Mouse (Mus musculus) Patski (cell line): Measurements from ENCODE around the gene Lactbl1. TPM values are rescaled to one million over a fixed set of nuclear protein-coding genes. Genes with fewer than 3 reads are reported as not detected.
A peak's percentile ranks its signal among the peaks of the same experiment; 100 is the strongest.

ENCODE experiments used
- ATAC-seq: fragments of 100-300 bp; one replicate; pipeline ENCODE4 v1.8.0; 2021
- CTCF ChIA-PET: fragments of 350-600 bp; sonication (Branson Sonifier 250); formaldehyde crosslinking; loops from one replicate; lab custom pipeline; 2022; ENCODE audit warnings: inconsistent platforms; lab: Charles Lee
- POLR2A ChIA-PET: fragments of 350-600 bp; sonication (Branson Sonifier 250); formaldehyde crosslinking; loops from one replicate; lab custom pipeline; 2022; ENCODE audit warnings: antibody characterized with exemption, inconsistent platforms; lab: Charles Lee
- DNase-seq: peaks from one replicate; pipeline ENCODE4 v3.0.0-alpha.2; 2011; ENCODE audit warnings: low read depth, low spot score
- H3K27me3 ChIP-seq: fragments of 371-371 bp; one replicate; pipeline ENCODE4 v1.5.1; 2021
- CTCF ChIP-seq: fragments of 100-300 bp; IDR thresholded peaks from one replicate; pipeline ENCODE4 v1.5.1; 2021
- in situ Hi-C: fragments of 300-500 bp; cut with MboI; formaldehyde crosslinking; loops from 3 replicates; pipeline ENCODE4 v1.11.1; 2018; ENCODE audit warnings: low pct_unique_long_range_greater_than_20kb, mixed read lengths
- polyA plus RNA-seq: library from polyadenylated mRNA; unstranded; gene quantifications from one replicate; pipeline ENCODE4 v1.2.3, GENCODE M21; 2021

Gene Lactbl1
- polyA plus RNA-seq: not detected

- CTCF ChIA-PET: interaction anchor here (1.2 to 1.4 kb wide), 2 partner anchors 198 to 348 kb away, joined by 3 read pairs; no protein-coding TSS in a partner anchor
Measured at GRCm38 (mm10) chr4:136622388-136622787, at the start of gene Lactbl1. Gene Lactbl1, plus strand, starts transcription at chr4:136622621.

GRCm38 (mm10) chr4:136581885-136582284, 40.5 kb upstream of the Lactbl1 start:
- DNase-seq (no peak), ATAC-seq (no peak)
- in situ Hi-C loops: no loop called here
- no peaks in the 10 kb centered on the region for H3K27me3 ChIP-seq
- CTCF ChIA-PET: no interaction called here
- no peak for TF ChIP-seq CTCF
- POLR2A ChIA-PET: no interaction called here

More at GRCm38 (mm10) chr4:136622388-136622787, at the start of gene Lactbl1:
- POLR2A ChIA-PET: no interaction called here
- H3K27me3 ChIP-seq: no peaks in the 10 kb centered on the region
- in situ Hi-C loops: loop anchor here (5.0 to 10.0 kb wide), 3 partner anchors 170 to 365 kb away; no protein-coding TSS in a partner anchor
- DNase-seq (no peak), ATAC-seq (no peak)
- TF ChIP-seq CTCF: no peak

- ATAC-seq: no peak
- ChIA-PET POLR2A (no interaction called here), CTCF (no interaction called here)
- DNase-seq: no peak
- in situ Hi-C loops: no loop called here
- H3K27me3 ChIP-seq: no peaks in the 10 kb centered on the region
- no peak for TF ChIP-seq CTCF
Measured at GRCm38 (mm10) chr4:136587221-136587827, 35.1 kb upstream of the Lactbl1 start.

- POLR2A ChIA-PET: no interaction called here
- TF ChIP-seq CTCF: no peak
- ATAC-seq: no peak
- in situ Hi-C loops: no loop called here
- CTCF ChIA-PET: no interaction called here
- DNase-seq: no peak
- no peaks in the 10 kb centered on the region for H3K27me3 ChIP-seq
Measured at GRCm38 (mm10) chr4:136588003-136588402, 34.4 kb upstream of the Lactbl1 start.

GRCm38 (mm10) chr4:136592111-136592510, 30.3 kb upstream of the Lactbl1 start:
- CTCF ChIA-PET: no interaction called here
- DNase-seq (no peak), ATAC-seq (no peak)
- in situ Hi-C loops: no loop called here
- POLR2A ChIA-PET: no interaction called here
- H3K27me3 ChIP-seq: no peaks in the 10 kb centered on the region
- TF ChIP-seq CTCF: no peak

GRCm38 (mm10) chr4:136594006-136594405, 28.4 kb upstream of the Lactbl1 start:
- POLR2A ChIA-PET: no interaction called here
- H3K27me3 ChIP-seq: no peaks in the 10 kb centered on the region
- CTCF ChIA-PET: interaction anchor here (0.7 to 1.2 kb wide), 3 partner anchors 16 to 46 kb away, joined by 3 to 4 read pairs (median 4); no protein-coding TSS in a partner anchor
- no peak for ATAC-seq
- in situ Hi-C loops: no loop called here
- no peak for DNase-seq
- TF ChIP-seq CTCF: no peak

GRCm38 (mm10) chr4:136595221-136595620, 27.2 kb upstream of the Lactbl1 start:
- no peak for TF ChIP-seq CTCF

GRCm38 (mm10) chr4:136598268-136598876, 24.0 kb upstream of the Lactbl1 start:
- ATAC-seq: no peak
- peak; percentile 42 for DNase-seq
- CTCF ChIA-PET: no interaction called here
- no peak for TF ChIP-seq CTCF
- in situ Hi-C loops: no loop called here
- H3K27me3 ChIP-seq: no peaks in the 10 kb centered on the region
- POLR2A ChIA-PET: interaction anchor here (0.6 to 0.7 kb wide), 3 partner anchors 141 to 216 kb away, joined by 3 to 4 read pairs (median 3); no protein-coding TSS in a partner anchor

More at GRCm38 (mm10) chr4:136595221-136595620, 27.2 kb upstream of the Lactbl1 start:
- ChIA-PET CTCF (no interaction called here), POLR2A (interaction anchor here (0.6 kb wide), 1 partner anchor 173 kb away, joined by 3 read pairs; no protein-coding TSS in a partner anchor)
- no peak for DNase-seq
- H3K27me3 ChIP-seq: no peaks in the 10 kb centered on the region
- ATAC-seq: no peak
- in situ Hi-C loops: no loop called here

- no peaks in the 10 kb centered on the region for H3K27me3 ChIP-seq
- ATAC-seq: no peak
- no peak for DNase-seq
- ChIA-PET CTCF (no interaction called here), POLR2A (no interaction called here)
- peak; percentile 32 for TF ChIP-seq CTCF
- in situ Hi-C loops: no loop called here
Measured at GRCm38 (mm10) chr4:136599869-136600268, 22.6 kb upstream of the Lactbl1 start.

GRCm38 (mm10) chr4:136600536-136600935, 21.9 kb upstream of the Lactbl1 start:
- H3K27me3 ChIP-seq: no peaks in the 10 kb centered on the region
- TF ChIP-seq CTCF: no peak
- in situ Hi-C loops: no loop called here
- no peak for ATAC-seq
- POLR2A ChIA-PET: no interaction called here
- no peak for DNase-seq
- CTCF ChIA-PET: no interaction called here

- ATAC-seq (no peak), DNase-seq (no peak)
- POLR2A ChIA-PET: no interaction called here
- TF ChIP-seq CTCF: no peak
- in situ Hi-C loops: no loop called here
- CTCF ChIA-PET: no interaction called here
- H3K27me3 ChIP-seq: no peaks in the 10 kb centered on the region
Measured at GRCm38 (mm10) chr4:136601476-136601875, 20.9 kb upstream of the Lactbl1 start.
